Mouse (Mus musculus): ENCODE measurements around the gene Ank.
"Not testable (repeated sequence)": the region's sequence is repeated elsewhere in the genome, so short reads cannot be mapped to it uniquely, and the experiment has no call there.

Ank gene

GRCm38 (mm10) chr15:27466131-27467080, at the start of gene Ank:
TSS of gene Ank (plus strand) at chr15:27466677.
- in situ Hi-C loops (cut with MboI, MseI) = no loop called here

GRCm38 (mm10) chr15:27418566-27419331, 47.7 kb upstream of the Ank start:
- in situ Hi-C loops (cut with MboI, MseI) = no loop called here

- in situ Hi-C loops (cut with MboI, MseI) = no loop called here
These were observed 44.9 kb upstream of the Ank start for GRCm38 (mm10) chr15:27421531-27421930.

GRCm38 (mm10) chr15:27427581-27427980, 38.9 kb upstream of the Ank start:
- in situ Hi-C loops (cut with MboI, MseI) = no loop called here

GRCm38 (mm10) chr15:27430241-27430640, 36.2 kb upstream of the Ank start:
- in situ Hi-C loops (cut with MboI, MseI) = no loop called here

GRCm38 (mm10) chr15:27432851-27433615, 33.4 kb upstream of the Ank start:
- in situ Hi-C loops (cut with MboI, MseI) = no loop called here

GRCm38 (mm10) chr15:27435409-27435808, 31.1 kb upstream of the Ank start:
- in situ Hi-C loops (cut with MboI, MseI) = no loop called here

- in situ Hi-C loops (cut with MboI, MseI) = no loop called here
These were observed 30.3 kb upstream of the Ank start for GRCm38 (mm10) chr15:27436194-27436593.

GRCm38 (mm10) chr15:27441053-27441452, 25.4 kb upstream of the Ank start:
- in situ Hi-C loops (cut with MboI, MseI) = no loop called here

GRCm38 (mm10) chr15:27441529-27441928, 24.9 kb upstream of the Ank start:
- in situ Hi-C loops (cut with MboI, MseI) = no loop called here

- in situ Hi-C loops (cut with MboI, MseI) = no loop called here
These were observed 24.5 kb upstream of the Ank start for GRCm38 (mm10) chr15:27441951-27442350.

GRCm38 (mm10) chr15:27444772-27445347, 21.6 kb upstream of the Ank start:
- in situ Hi-C loops (cut with MboI, MseI) = no loop called here

GRCm38 (mm10) chr15:27450689-27451088, 15.8 kb upstream of the Ank start:
- in situ Hi-C loops (cut with MboI, MseI) = no loop called here

GRCm38 (mm10) chr15:27451760-27452159, 14.7 kb upstream of the Ank start:
- in situ Hi-C loops (cut with MboI, MseI) = no loop called here

GRCm38 (mm10) chr15:27452496-27452895, 14.0 kb upstream of the Ank start:
- in situ Hi-C loops (cut with MboI, MseI) = no loop called here

- in situ Hi-C loops (cut with MboI, MseI) = no loop called here
These were observed 9.5 kb upstream of the Ank start for GRCm38 (mm10) chr15:27457001-27457400.

- in situ Hi-C loops (cut with MboI, MseI) = not testable (repeated sequence)
These were observed 6.7 kb upstream of the Ank start for GRCm38 (mm10) chr15:27459781-27460180.

- in situ Hi-C loops (cut with MboI, MseI) = no loop called here
These were observed 4.9 kb upstream of the Ank start for GRCm38 (mm10) chr15:27461336-27462245.

GRCm38 (mm10) chr15:27463876-27464275, 2.6 kb upstream of the Ank start:
- in situ Hi-C loops (cut with MboI, MseI) = no loop called here

GRCm38 (mm10) chr15:27465391-27466005, 979 bp upstream of the Ank start:
- in situ Hi-C loops (cut with MboI, MseI) = no loop called here

Measured in regulatory T cell (primary cell).